Mouse (Mus musculus) heart, embryonic 10.5 days (tissue): ENCODE data around the gene Cnr1. TPM values are rescaled to one million over a fixed set of nuclear protein-coding genes. Genes with fewer than 3 reads are reported as not detected.
A peak's percentile ranks its signal among the peaks of the same experiment; 100 is the strongest.

Experiments used
- DNase-seq: peaks from one replicate; pipeline ENCODE4 v3.0.0-alpha.2; 2017; ENCODE audit warnings: low spot score
- H3K27ac ChIP-seq: fragments of 300-500 bp; sonication (generic); 2 replicates; pipeline ENCODE4 v1.5.1; 2016; ENCODE audit warnings: mild to moderate bottlenecking
- H3K27me3 ChIP-seq: fragments of 300-500 bp; sonication (generic); 2 replicates; pipeline ENCODE4 v1.6.1; 2016; ENCODE audit warnings: mild to moderate bottlenecking; ENCODE audit not compliant: poor library complexity, insufficient read depth, severe bottlenecking
- H3K36me3 ChIP-seq: fragments of 300-500 bp; sonication (generic); 2 replicates; pipeline ENCODE4 v1.6.1; 2016; ENCODE audit warnings: mild to moderate bottlenecking, moderate library complexity
- H3K4me1 ChIP-seq: fragments of 300-500 bp; sonication (generic); 2 replicates; pipeline ENCODE4 v1.6.1; 2016; ENCODE audit warnings: mild to moderate bottlenecking
- H3K4me3 ChIP-seq: fragments of 300-500 bp; sonication (generic); 2 replicates; pipeline ENCODE4 v1.5.1; 2016; ENCODE audit warnings: mild to moderate bottlenecking, moderate library complexity
- H3K9me3 ChIP-seq: fragments of 300-500 bp; sonication (generic); 2 replicates; pipeline ENCODE4 v1.6.1; 2016; ENCODE audit warnings: mild to moderate bottlenecking, moderate library complexity
- WGBS: fragments of 180-500 bp; shearing (Covaris S2); methylation state at CpG from one replicate; pipeline ENCODE4 v1.1.7; 2016; 5-methylcytosine and 5-hydroxymethylcytosine counted together
- polyA plus RNA-seq: library from polyadenylated mRNA; unstranded; fragments of >200 nt; fragmentation: Nextera tagmentation; extraction: Ambion mirVana; gene quantifications from 2 replicates; pipeline ENCODE4 v1.2.1, GENCODE M21; 2016

Cnr1 gene
- polyA plus RNA-seq, result 0.52 and 1.6 TPM in 2 replicates

- peak; percentile 81 for DNase-seq
- Histone ChIP-seq H3K27ac (peak within 1 kb of the TSS; percentile 92), H3K36me3 (no peaks in the 10 kb centered on the region), H3K27me3 (peaks cover 52% of the 10 kb centered on the region), H3K4me3 (peak within 1 kb of the TSS; percentile 79), H3K4me1 (peaks cover 17% of the 10 kb centered on the region; the same call in 1 of the 2 replicates), H3K9me3 (no peaks in the 10 kb centered on the region)
- WGBS, result under 1% methylated on average over 74 of the region's 77 CpGs
These were observed at the start of gene Cnr1 for GRCm38 (mm10) chr4:33924234-33924888. TSS of gene Cnr1 (plus strand) at chr4:33924593.

GRCm38 (mm10) chr4:33879944-33880343, 44.4 kb upstream of the Cnr1 start:
- Histone ChIP-seq H3K27me3 (no peaks in the 10 kb centered on the region), H3K9me3 (no peaks in the 10 kb centered on the region), H3K27ac (no peak overlapping the region), H3K4me1 (no peaks in the 10 kb centered on the region), H3K36me3 (no peaks in the 10 kb centered on the region), H3K4me3 (no peak overlapping the region)
- no peak for DNase-seq
- 85% methylated on average over 3 of the region's 3 CpGs for WGBS

- Histone ChIP-seq H3K27me3 (no peaks in the 10 kb centered on the region), H3K27ac (no peak overlapping the region), H3K9me3 (no peaks in the 10 kb centered on the region), H3K4me1 (no peaks in the 10 kb centered on the region), H3K4me3 (no peak overlapping the region), H3K36me3 (no peaks in the 10 kb centered on the region)
- DNase-seq, result no peak
- 70% methylated on average over 3 of the region's 3 CpGs for WGBS
These were observed 38.4 kb upstream of the Cnr1 start for GRCm38 (mm10) chr4:33886026-33886425.

- DNase-seq, result no peak
- Histone ChIP-seq H3K27ac (no peak overlapping the region), H3K9me3 (no peaks in the 10 kb centered on the region), H3K36me3 (no peaks in the 10 kb centered on the region), H3K27me3 (0 out of 2 replicates have a peak, but pooled peaks cover 3% of the 10 kb centered on the region), H3K4me1 (no peaks in the 10 kb centered on the region), H3K4me3 (no peak overlapping the region)
- WGBS, result 86% methylated on average over 2 of the region's 2 CpGs
These were observed 34.4 kb upstream of the Cnr1 start for GRCm38 (mm10) chr4:33889976-33890375.

- Histone ChIP-seq H3K27ac (no peak overlapping the region), H3K4me1 (no peaks in the 10 kb centered on the region), H3K36me3 (no peaks in the 10 kb centered on the region), H3K4me3 (no peak overlapping the region), H3K27me3 (0 out of 2 replicates have a peak, but pooled peaks cover 3% of the 10 kb centered on the region), H3K9me3 (no peaks in the 10 kb centered on the region)
- WGBS, result 72% methylated on average over 7 of the region's 7 CpGs
- DNase-seq, result no peak
These were observed 32.1 kb upstream of the Cnr1 start for GRCm38 (mm10) chr4:33892178-33892869.

GRCm38 (mm10) chr4:33893841-33894240, 30.6 kb upstream of the Cnr1 start:
- DNase-seq, result no peak
- Histone ChIP-seq H3K36me3 (no peaks in the 10 kb centered on the region), H3K4me1 (no peaks in the 10 kb centered on the region), H3K9me3 (no peaks in the 10 kb centered on the region), H3K4me3 (no peak overlapping the region), H3K27ac (no peak overlapping the region), H3K27me3 (0 out of 2 replicates have a peak, but pooled peaks cover 3% of the 10 kb centered on the region)
- 78% methylated on average over 7 of the region's 7 CpGs for WGBS

GRCm38 (mm10) chr4:33895046-33895445, 29.3 kb upstream of the Cnr1 start:
- DNase-seq, result no peak
- whole genome bisulfite sequencing, result 77% methylated on average over 8 of the region's 8 CpGs
- no peaks in the 10 kb centered on the region for H3K36me3 ChIP-seq
- H3K27me3 ChIP-seq, result 0 out of 2 replicates have a peak, but pooled peaks cover 3% of the 10 kb centered on the region
- H3K9me3 ChIP-seq, result no peaks in the 10 kb centered on the region
- no peaks in the 10 kb centered on the region for H3K4me1 ChIP-seq
- H3K27ac ChIP-seq, result no peak overlapping the region
- H3K4me3 ChIP-seq, result no peak overlapping the region

- H3K27me3 ChIP-seq, result 0 out of 2 replicates have a peak, but pooled peaks cover 3% of the 10 kb centered on the region
- no peak for DNase-seq
- no peaks in the 10 kb centered on the region for H3K36me3 ChIP-seq
- WGBS, result 90% methylated on average over 2 of the region's 2 CpGs
- H3K4me3 ChIP-seq, result no peak overlapping the region
- H3K9me3 ChIP-seq, result no peaks in the 10 kb centered on the region
- no peaks in the 10 kb centered on the region for H3K4me1 ChIP-seq
- H3K27ac ChIP-seq, result no peak overlapping the region
These were observed 28.9 kb upstream of the Cnr1 start for GRCm38 (mm10) chr4:33895491-33895890.

GRCm38 (mm10) chr4:33901659-33902058, 22.7 kb upstream of the Cnr1 start:
- WGBS, result 75% methylated on average over 3 of the region's 3 CpGs
- H3K36me3 ChIP-seq, result no peaks in the 10 kb centered on the region

GRCm38 (mm10) chr4:33903812-33904340, 20.5 kb upstream of the Cnr1 start:
- WGBS, result 69% methylated on average over 1 of the region's 1 CpGs
- no peak for DNase-seq

More at GRCm38 (mm10) chr4:33901659-33902058, 22.7 kb upstream of the Cnr1 start:
- H3K9me3 ChIP-seq, result no peaks in the 10 kb centered on the region
- H3K4me1 ChIP-seq, result no peaks in the 10 kb centered on the region
- H3K27me3 ChIP-seq, result no peaks in the 10 kb centered on the region
- DNase-seq, result no peak
- H3K27ac ChIP-seq, result no peak overlapping the region
- H3K4me3 ChIP-seq, result no peak overlapping the region

GRCm38 (mm10) chr4:33904826-33905225, 19.6 kb upstream of the Cnr1 start:
- Histone ChIP-seq H3K27ac (no peak overlapping the region), H3K4me3 (no peak overlapping the region), H3K4me1 (no peaks in the 10 kb centered on the region), H3K36me3 (no peaks in the 10 kb centered on the region), H3K27me3 (no peaks in the 10 kb centered on the region), H3K9me3 (no peaks in the 10 kb centered on the region)
- 67% methylated on average over 4 of the region's 4 CpGs for WGBS
- DNase-seq, result no peak

More at GRCm38 (mm10) chr4:33903812-33904340, 20.5 kb upstream of the Cnr1 start:
- Histone ChIP-seq H3K27ac (no peak overlapping the region), H3K4me3 (no peak overlapping the region), H3K27me3 (no peaks in the 10 kb centered on the region), H3K9me3 (no peaks in the 10 kb centered on the region), H3K36me3 (no peaks in the 10 kb centered on the region), H3K4me1 (no peaks in the 10 kb centered on the region)

GRCm38 (mm10) chr4:33908786-33909185, 15.6 kb upstream of the Cnr1 start:
- WGBS, result 52% methylated on average over 3 of the region's 3 CpGs
- no peak overlapping the region for H3K27ac ChIP-seq
- no peaks in the 10 kb centered on the region for H3K4me1 ChIP-seq
- no peak for DNase-seq
- no peaks in the 10 kb centered on the region for H3K36me3 ChIP-seq
- no peak overlapping the region for H3K4me3 ChIP-seq
- no peaks in the 10 kb centered on the region for H3K27me3 ChIP-seq
- H3K9me3 ChIP-seq, result no peaks in the 10 kb centered on the region

GRCm38 (mm10) chr4:33915730-33916129, 8.7 kb upstream of the Cnr1 start:
- Histone ChIP-seq H3K4me3 (no peak overlapping the region), H3K27me3 (peaks cover 3% of the 10 kb centered on the region; the same call in 1 of the 2 replicates), H3K9me3 (no peaks in the 10 kb centered on the region), H3K4me1 (no peaks in the 10 kb centered on the region), H3K27ac (no peak overlapping the region), H3K36me3 (no peaks in the 10 kb centered on the region)
- no peak for DNase-seq
- WGBS, result 82% methylated on average over 5 of the region's 5 CpGs
